Mouse (Mus musculus) liver, embryonic 12.5 days (tissue): ENCODE results near the gene Ncbp1. TPM values are rescaled to one million over a fixed set of nuclear protein-coding genes. Genes with fewer than 3 reads are reported as not detected.
A peak's percentile ranks its signal among the peaks of the same experiment; 100 is the strongest.

Experiments
- ATAC-seq: fragments of 200-750 bp; cut with Nextera tagmentation; 2 replicates; pipeline ENCODE4 v1.8.0; 2017; ENCODE audit warnings: moderate number of reproducible peaks, mild to moderate bottlenecking, moderate library complexity
- H3K27ac ChIP-seq: fragments of 300-500 bp; sonication (generic); 2 replicates; pipeline ENCODE4 v1.5.1; 2016; ENCODE audit warnings: mild to moderate bottlenecking
- H3K27me3 ChIP-seq: fragments of 300-500 bp; sonication (generic); replicated peaks from 2 replicates; pipeline ENCODE4 v1.6.1; 2016; ENCODE audit warnings: mild to moderate bottlenecking, moderate library complexity
- H3K36me3 ChIP-seq: fragments of 300-500 bp; sonication (generic); 2 replicates; pipeline ENCODE4 v1.6.1; 2016; ENCODE audit warnings: mild to moderate bottlenecking, moderate library complexity
- H3K4me1 ChIP-seq: fragments of 300-500 bp; sonication (generic); 2 replicates; pipeline ENCODE4 v1.6.1; 2016
- H3K4me2 ChIP-seq: fragments of 300-500 bp; sonication (generic); 2 replicates; pipeline ENCODE4 v1.6.1; 2016; ENCODE audit warnings: mild to moderate bottlenecking, moderate library complexity
- H3K4me3 ChIP-seq: fragments of 300-500 bp; sonication (generic); 2 replicates; pipeline ENCODE4 v1.5.1; 2016; ENCODE audit warnings: mild to moderate bottlenecking, moderate library complexity
- H3K9ac ChIP-seq: fragments of 300-500 bp; sonication (generic); 2 replicates; pipeline ENCODE4 v1.6.1; 2016; ENCODE audit warnings: mild to moderate bottlenecking, moderate library complexity
- H3K9me3 ChIP-seq: fragments of 300-500 bp; sonication (generic); replicated peaks from 2 replicates; pipeline ENCODE4 v1.6.1; 2016; ENCODE audit warnings: mild to moderate bottlenecking, moderate library complexity
- WGBS: fragments of 180-500 bp; shearing (Covaris S2); methylation state at CpG from one replicate; pipeline ENCODE4 v1.1.7; 2016; ENCODE audit not compliant: insufficient replicate concordance; 5-methylcytosine and 5-hydroxymethylcytosine counted together
- polyA plus RNA-seq: library from polyadenylated mRNA; unstranded; fragments of >200 nt; fragmentation: Nextera tagmentation; extraction: Ambion mirVana; gene quantifications from 2 replicates; pipeline ENCODE4 v1.2.1, GENCODE M21; 2016

The Ncbp1 gene
- 66.9 and 68.0 TPM in 2 replicates for polyA plus RNA-seq

- ATAC-seq, result peak; percentile 90
- Histone ChIP-seq H3K27ac (peak within 1 kb of the TSS; percentile 95), H3K4me1 (peaks cover 32% of the 10 kb centered on the region), H3K9ac (peak within 1 kb of the TSS; percentile 93), H3K4me3 (peak within 1 kb of the TSS; percentile 91), H3K9me3 (no peaks in the 10 kb centered on the region), H3K27me3 (no peaks in the 10 kb centered on the region), H3K36me3 (peaks cover 19% of the 10 kb centered on the region), H3K4me2 (peak within 1 kb of the TSS; percentile 79)
- WGBS, result under 1% methylated on average over 88 of the region's 90 CpGs
Measured at GRCm38 (mm10) chr4:46138287-46139222, at the start of gene Ncbp1, which contains the start of gene Tstd2. TSS of gene Ncbp1 (plus strand) at chr4:46138613. TSS of gene Tstd2 (minus strand) at chr4:46138694.

DNA sequence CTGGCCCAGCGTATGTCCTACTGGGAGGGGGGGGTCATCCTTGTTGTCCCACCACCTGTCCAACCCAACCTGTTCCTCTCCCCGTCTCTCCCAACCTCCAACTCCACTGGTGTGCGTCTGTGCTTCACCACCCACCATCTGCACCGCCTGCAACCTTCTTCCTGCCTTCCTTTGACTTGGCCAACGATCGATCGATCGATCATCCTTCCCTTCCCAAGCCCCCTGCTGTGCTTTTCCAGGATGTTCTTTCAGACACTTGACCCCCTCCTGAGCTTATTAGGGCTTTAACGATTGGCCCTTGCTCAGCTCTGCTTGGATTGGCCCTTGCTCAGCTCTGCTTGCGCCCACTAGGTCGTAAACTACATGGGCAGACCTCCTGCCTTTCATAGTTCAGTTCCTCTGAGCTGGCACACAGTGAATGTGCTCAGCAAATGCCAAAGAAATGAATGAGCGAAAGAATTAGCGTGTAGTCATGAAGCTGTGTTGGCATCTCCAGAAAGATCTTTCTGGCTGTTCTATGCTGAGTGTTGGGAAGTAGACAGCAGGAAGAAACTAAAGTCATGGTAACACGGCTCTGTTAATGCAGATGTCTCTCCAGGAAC lies 48.8 kb upstream of the Ncbp1 start:
- WGBS, result 94% methylated on average over 14 of the region's 14 CpGs
- 0 out of 2 replicates have a peak, but pooled peaks cover 5% of the 10 kb centered on the region for H3K4me1 ChIP-seq
- H3K27me3 ChIP-seq, result no peaks in the 10 kb centered on the region
- no peaks in the 10 kb centered on the region for H3K9me3 ChIP-seq
- H3K36me3 ChIP-seq, result peaks cover 100% of the 10 kb centered on the region
- ATAC-seq, result no peak
- H3K9ac ChIP-seq, result no peak overlapping the region
- H3K4me2 ChIP-seq, result no peak overlapping the region
- no peak overlapping the region for H3K27ac ChIP-seq
- no peak overlapping the region for H3K4me3 ChIP-seq

DNA sequence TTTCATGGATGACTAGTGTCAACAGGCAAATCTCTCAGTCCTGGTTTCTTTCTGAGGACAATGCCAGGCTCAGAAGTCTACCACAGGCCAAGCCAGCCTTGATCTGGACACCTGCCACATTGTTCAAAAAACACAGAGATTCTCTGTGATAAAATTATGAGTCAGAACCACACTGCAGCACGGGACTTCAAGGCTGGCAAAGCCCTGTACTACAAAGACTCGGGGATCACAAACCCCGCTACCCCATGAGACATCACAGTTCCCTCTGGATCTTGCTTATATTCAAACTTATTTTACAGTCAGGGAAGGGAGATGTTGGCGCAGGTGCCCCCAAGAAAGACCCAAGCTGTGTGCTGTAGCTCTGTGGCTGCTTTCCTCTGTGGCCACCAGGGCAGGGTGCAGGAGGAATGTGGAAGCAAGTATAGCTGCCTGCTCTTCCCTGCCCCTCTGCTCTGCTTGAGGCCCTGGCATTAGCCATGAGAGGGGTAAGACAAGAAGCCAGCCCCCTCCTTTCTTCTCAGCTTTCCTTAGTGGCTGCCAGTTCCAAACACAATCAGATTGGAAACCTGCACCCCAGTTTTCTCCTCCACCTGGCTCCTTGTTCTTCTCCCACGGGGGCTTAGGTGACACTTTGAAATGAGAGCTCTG lies 45.9 kb upstream of the Ncbp1 start:
- WGBS, result 88% methylated on average over 5 of the region's 5 CpGs
- Histone ChIP-seq H3K9ac (no peak overlapping the region), H3K4me2 (no peak overlapping the region), H3K36me3 (peaks cover 100% of the 10 kb centered on the region), H3K9me3 (no peaks in the 10 kb centered on the region), H3K27me3 (no peaks in the 10 kb centered on the region), H3K4me3 (no peak overlapping the region), H3K27ac (no peak overlapping the region), H3K4me1 (0 out of 2 replicates have a peak, but pooled peaks cover 4% of the 10 kb centered on the region)
- ATAC-seq, result no peak

DNA sequence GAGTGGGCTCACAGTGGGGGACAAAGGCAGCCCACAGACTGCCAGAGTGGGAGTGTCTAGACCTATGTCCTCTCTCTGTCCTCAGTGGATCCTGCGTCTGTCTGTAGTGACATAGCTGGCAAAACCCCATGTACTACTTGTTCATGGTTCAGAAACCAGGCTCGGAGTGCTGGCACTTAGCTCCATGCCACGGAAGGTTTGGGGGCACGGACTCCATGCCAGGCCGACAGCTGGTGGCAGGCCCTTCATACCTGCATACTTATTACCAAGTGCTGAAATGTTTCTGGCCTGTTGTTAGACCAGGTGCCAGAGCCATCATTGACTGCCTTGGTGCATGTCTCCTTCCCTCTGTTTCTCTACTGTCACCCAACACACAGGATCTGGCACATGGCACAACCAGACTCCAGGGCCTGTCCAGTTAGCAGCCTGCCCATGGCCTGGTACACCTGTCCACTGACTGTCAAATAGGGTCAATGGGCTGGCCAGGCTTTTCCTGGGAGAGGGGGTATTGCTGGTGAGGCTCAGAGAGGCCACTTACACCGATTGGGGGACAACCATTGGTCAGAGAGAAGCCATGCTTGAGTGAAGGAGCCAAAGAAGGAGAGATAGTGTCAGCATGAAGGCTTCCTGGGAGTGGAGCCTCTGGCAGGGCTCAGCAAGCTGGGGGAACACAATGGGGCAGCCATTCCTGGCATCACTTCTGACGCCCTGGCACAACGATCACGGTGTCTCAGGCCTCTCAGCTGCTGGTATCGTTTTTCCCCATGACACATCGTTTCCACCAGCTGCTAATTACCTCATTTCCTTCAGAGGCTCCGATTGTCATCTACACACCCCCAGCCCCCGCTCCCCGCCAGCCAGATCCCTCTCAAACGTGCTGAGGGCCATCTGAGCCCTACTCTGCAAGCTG lies 43.2 kb upstream of the Ncbp1 start:
- ATAC-seq, result no peak
- Histone ChIP-seq H3K9me3 (no peaks in the 10 kb centered on the region), H3K27ac (no peak overlapping the region), H3K9ac (no peak overlapping the region), H3K27me3 (no peaks in the 10 kb centered on the region), H3K4me2 (no peak overlapping the region), H3K4me1 (no peaks in the 10 kb centered on the region), H3K4me3 (no peak overlapping the region), H3K36me3 (peaks cover 100% of the 10 kb centered on the region)
- 66% methylated on average over 15 of the region's 15 CpGs for WGBS

DNA sequence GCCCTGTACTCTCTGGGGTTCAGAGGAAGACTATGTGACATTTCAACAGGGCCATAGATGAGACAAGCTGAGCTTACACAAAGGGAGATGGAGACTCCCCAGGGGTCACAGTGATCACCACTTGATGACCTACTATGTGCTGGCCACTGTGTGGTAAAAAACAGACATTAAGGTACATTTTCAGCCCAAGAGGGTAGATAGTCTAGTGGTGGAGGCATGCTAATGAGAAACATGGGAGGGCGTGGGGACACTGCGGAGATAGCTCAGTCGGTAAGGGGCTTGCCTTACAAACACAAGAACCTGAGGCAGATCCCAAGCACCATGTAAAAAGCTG lies 42.6 kb upstream of the Ncbp1 start:
- WGBS, result 91% methylated on average over 3 of the region's 3 CpGs
- no peak overlapping the region for H3K9ac ChIP-seq
- H3K36me3 ChIP-seq, result peaks cover 100% of the 10 kb centered on the region
- peaks cover 2% of the 10 kb centered on the region for H3K4me1 ChIP-seq
- H3K9me3 ChIP-seq, result no peaks in the 10 kb centered on the region
- no peak overlapping the region for H3K4me3 ChIP-seq
- no peaks in the 10 kb centered on the region for H3K27me3 ChIP-seq
- no peak overlapping the region for H3K4me2 ChIP-seq
- H3K27ac ChIP-seq, result no peak overlapping the region
- no peak for ATAC-seq

- Histone ChIP-seq H3K9me3 (no peaks in the 10 kb centered on the region), H3K27ac (no peak overlapping the region), H3K4me1 (peaks cover 9% of the 10 kb centered on the region), H3K36me3 (peaks cover 100% of the 10 kb centered on the region), H3K4me2 (no peak overlapping the region), H3K4me3 (no peak overlapping the region), H3K9ac (no peak overlapping the region), H3K27me3 (no peaks in the 10 kb centered on the region)
- WGBS, result 83% methylated on average over 7 of the region's 7 CpGs
- no peak for ATAC-seq
Measured at GRCm38 (mm10) chr4:46096546-46096945, 41.9 kb upstream of the Ncbp1 start.

DNA sequence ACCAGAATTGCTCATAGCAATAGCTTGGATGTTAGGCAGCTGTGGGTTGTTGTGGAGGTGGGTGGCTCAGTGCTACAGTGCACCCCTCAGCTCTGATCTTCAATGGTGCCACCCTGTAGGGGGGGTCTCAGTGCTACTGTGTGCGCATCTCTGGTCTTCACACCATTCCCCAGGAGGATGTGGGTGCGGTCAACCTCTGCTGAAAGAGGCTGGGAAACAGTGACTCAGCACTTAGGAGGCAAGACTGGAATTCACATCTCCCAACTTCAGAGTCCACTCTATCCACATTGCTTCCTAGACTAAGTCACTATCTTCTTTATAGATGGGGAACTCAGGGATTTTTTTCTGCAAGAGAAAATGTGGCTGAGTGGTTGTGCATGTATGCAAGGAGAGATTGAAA lies 40.8 kb upstream of the Ncbp1 start:
- Histone ChIP-seq H3K36me3 (peaks cover 100% of the 10 kb centered on the region), H3K4me2 (no peak overlapping the region), H3K27ac (no peak overlapping the region), H3K27me3 (no peaks in the 10 kb centered on the region), H3K4me3 (no peak overlapping the region), H3K9me3 (no peaks in the 10 kb centered on the region), H3K4me1 (peaks cover 15% of the 10 kb centered on the region), H3K9ac (no peak overlapping the region)
- WGBS, result 85% methylated on average over 2 of the region's 2 CpGs
- no peak for ATAC-seq

DNA sequence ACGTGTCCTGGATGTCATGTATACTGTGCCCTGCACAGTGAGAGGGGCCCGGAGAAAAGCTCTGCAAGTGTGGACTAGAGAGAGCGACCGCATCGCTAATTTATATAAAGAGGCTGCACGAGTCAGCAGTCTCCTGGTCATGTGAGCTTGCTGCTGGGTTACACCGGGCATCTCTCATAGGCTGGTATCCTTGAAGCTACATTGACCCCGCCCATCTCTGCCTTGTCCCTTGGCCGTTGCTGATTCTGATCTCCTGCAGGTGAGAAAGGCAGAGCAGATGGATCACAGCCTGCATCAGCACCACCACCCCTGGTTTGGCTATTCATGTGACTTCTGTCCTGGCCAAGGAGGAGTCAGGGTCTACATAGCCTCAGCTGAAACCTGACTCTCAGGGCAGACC lies 39.3 kb upstream of the Ncbp1 start:
- Histone ChIP-seq H3K27ac (no peak overlapping the region), H3K27me3 (no peaks in the 10 kb centered on the region), H3K4me2 (no peak overlapping the region), H3K4me3 (no peak overlapping the region), H3K9ac (no peak overlapping the region), H3K9me3 (no peaks in the 10 kb centered on the region), H3K4me1 (peaks cover 29% of the 10 kb centered on the region), H3K36me3 (peaks cover 100% of the 10 kb centered on the region)
- WGBS, result 83% methylated on average over 9 of the region's 9 CpGs
- ATAC-seq, result no peak

GRCm38 (mm10) chr4:46100539-46100938 lies 37.9 kb upstream of the Ncbp1 start:
- H3K4me2 ChIP-seq, result no peak overlapping the region
- no peak overlapping the region for H3K4me3 ChIP-seq
- H3K9me3 ChIP-seq, result no peaks in the 10 kb centered on the region
- WGBS, result 55% methylated on average over 7 of the region's 7 CpGs
- H3K27me3 ChIP-seq, result no peaks in the 10 kb centered on the region
- peaks cover 100% of the 10 kb centered on the region for H3K36me3 ChIP-seq
- peaks cover 34% of the 10 kb centered on the region for H3K4me1 ChIP-seq
- no peak overlapping the region for H3K27ac ChIP-seq
- no peak overlapping the region for H3K9ac ChIP-seq
- no peak for ATAC-seq

DNA sequence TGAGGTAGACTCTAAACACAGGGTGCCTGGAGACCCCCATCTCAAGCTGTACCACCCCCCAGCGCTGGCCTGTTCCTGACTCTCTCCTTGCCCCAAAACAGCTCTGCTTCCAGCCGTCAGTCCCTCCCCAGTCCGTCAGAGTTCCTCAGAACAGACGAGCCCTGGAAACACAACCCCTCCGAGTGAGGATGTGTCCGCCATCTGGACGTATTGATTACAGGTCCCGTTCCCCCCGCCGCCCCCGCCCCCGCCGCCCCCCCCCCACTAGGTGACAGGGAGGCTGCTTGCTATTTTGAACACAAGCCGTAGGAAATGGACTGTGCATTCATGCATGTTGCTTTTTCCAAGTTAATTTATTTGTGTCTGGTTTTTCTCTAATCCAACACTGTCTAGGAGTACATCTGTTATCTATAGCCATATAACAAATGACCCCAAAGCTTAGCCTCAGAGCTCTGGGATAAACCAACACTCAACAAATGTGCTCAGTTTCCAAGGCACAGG lies 37.2 kb upstream of the Ncbp1 start:
- Histone ChIP-seq H3K9me3 (no peaks in the 10 kb centered on the region), H3K27ac (no peak overlapping the region), H3K27me3 (no peaks in the 10 kb centered on the region), H3K4me3 (no peak overlapping the region), H3K4me2 (0 out of 2 replicates have a peak overlapping the region, but pooled peaks have one; percentile 31), H3K4me1 (peaks cover 34% of the 10 kb centered on the region), H3K36me3 (peaks cover 99% of the 10 kb centered on the region), H3K9ac (no peak overlapping the region)
- 31% methylated on average over 14 of the region's 14 CpGs for WGBS
- no peak for ATAC-seq

DNA sequence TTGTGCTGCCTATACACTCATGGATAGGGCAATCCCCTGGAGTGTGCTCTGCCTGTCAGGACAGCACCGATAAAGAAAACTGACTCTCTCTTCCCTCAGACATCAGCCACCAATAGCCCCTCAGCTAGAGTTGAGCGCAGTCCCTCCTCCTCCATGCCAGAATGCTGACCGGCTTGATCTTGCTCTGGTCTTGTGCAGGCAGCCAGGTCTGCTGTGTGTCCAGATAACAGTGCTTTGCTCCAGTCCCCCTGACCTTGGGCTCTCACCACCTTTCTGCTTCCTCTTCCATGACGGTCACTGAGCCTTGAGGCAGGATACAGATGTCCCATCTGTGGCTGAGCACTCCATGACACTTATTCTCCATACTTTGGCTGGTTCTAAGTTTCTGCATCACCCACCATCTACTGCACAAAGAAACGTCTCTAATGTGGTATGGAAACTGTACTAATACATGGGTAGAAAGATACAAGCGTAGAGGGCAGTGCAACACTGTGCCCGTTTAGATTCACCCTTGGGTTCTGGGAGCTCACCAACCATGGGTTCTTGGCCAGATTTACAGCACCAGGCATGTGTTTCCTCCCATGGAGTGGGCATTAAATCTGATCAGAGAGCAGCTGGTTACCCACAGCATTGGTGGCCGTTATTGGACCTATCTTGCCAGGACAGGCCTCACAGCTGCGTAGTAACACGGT lies 36.2 kb upstream of the Ncbp1 start:
- WGBS, result 84% methylated on average over 10 of the region's 10 CpGs

More for the DNA sequence above, 36.2 kb upstream of the Ncbp1 start:
- H3K27me3 ChIP-seq, result no peaks in the 10 kb centered on the region
- no peak overlapping the region for H3K9ac ChIP-seq
- H3K4me1 ChIP-seq, result peaks cover 34% of the 10 kb centered on the region
- H3K9me3 ChIP-seq, result no peaks in the 10 kb centered on the region
- no peak for ATAC-seq
- no peak overlapping the region for H3K4me2 ChIP-seq
- peaks cover 99% of the 10 kb centered on the region for H3K36me3 ChIP-seq
- no peak overlapping the region for H3K4me3 ChIP-seq
- no peak overlapping the region for H3K27ac ChIP-seq
